ENCODE assay signal across 28 mouse cellular contexts in the genomic region with DNA sequence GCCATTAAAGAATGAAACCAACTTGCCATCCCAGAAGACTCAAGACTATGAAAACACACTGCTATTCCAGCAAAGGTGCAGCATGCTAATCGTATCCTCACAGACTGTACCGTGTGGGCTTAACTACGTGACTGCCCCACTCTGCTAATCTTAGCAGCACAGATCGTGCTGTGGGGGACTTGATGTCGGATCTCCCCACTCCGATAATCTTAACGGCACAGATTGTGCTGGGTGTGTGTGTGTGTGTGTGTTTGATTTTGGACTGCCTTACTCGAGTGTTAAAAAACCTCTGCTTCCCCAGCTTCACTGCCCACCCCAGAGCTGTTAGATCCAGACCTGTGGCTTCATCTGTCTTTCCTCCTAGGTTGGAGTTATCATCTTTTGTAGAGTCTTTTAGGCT. TPM values are rescaled to one million over a fixed set of nuclear protein-coding genes. Genes with fewer than 3 reads are reported as not detected.
DNase-seq lines count a peak whose midpoint lies in the region; ATAC-seq and TF ChIP-seq lines count a peak whose summit lies in the region.
"Had no signal": no experiment of that assay in that cellular context is flagged by ENCODE, and none has a peak within 500 bp of the region (broad histone marks: within the 10 kb centered on the region; RNA-seq: fewer than 3 reads in every experiment).

No protein-coding gene starts in this region.

- H3K27me3 ChIP-seq in G1E (ENCODE audit: insufficient read depth, low read length), result no peaks in the 10 kb centered on the region
- no peaks in the 10 kb centered on the region for H3K27me3 ChIP-seq in hindbrain, embryonic 14.5 days (ENCODE audit: control insufficient read depth, insufficient read depth, low read length)
- H3K27me3 ChIP-seq: forebrain, embryonic 15.5 days; hindbrain, embryonic 15.5 days; intestine, embryonic 15.5 days; limb, embryonic 12.5 days; neural tube, embryonic 15.5 days; stomach, embryonic 15.5 days had no signal

- peak; percentile 76 for ATAC-seq in G1E (ENCODE audit: extremely low read depth, insufficient number of reproducible peaks, low FRiP score, poor library complexity, severe bottlenecking)
- ATAC-seq in hindbrain, embryonic 14.5 days (ENCODE audit: low FRiP score), result no peak
- ATAC-seq: forebrain, embryonic 15.5 days; intestine, embryonic 15.5 days; liver, postnatal 0 days; lung, postnatal 0 days had no signal

- DNase-seq in heart, adult 11 months, result peak; percentile 49
- DNase-seq in heart, adult 9 months (ENCODE audit: low spot score in 2 of 2), result no peak
- no peak for DNase-seq in G1E (ENCODE audit: low spot score)
- peak; percentile 55 to 79 for DNase-seq in frontal cortex, postnatal 36 days (ENCODE audit: low spot score in 2 of 2)
- peak; percentile 64 to 76 for DNase-seq in right cerebral cortex, adult 2 months (ENCODE audit: low spot score in 2 of 2)
- no peak for DNase-seq in adrenal gland, adult 18-20 months (ENCODE audit: low spot score in 2 of 2)
- no peak for DNase-seq in hindbrain, embryonic 14.5 days (ENCODE audit: low spot score)
- no peak for DNase-seq in kidney, adult 18-20 months
- DNase-seq: adrenal gland, postnatal 36 days; cerebellum, adult 11 months; cerebellum, postnatal 10 days; gastrocnemius, adult 2 months; heart, postnatal 4 days; kidney, adult 9 months; kidney, postnatal 36 days; liver, postnatal 0 days; thymus, adult 2 months had no signal

- no peaks in the 10 kb centered on the region for H3K9me3 ChIP-seq in G1E (replicated peaks)
- H3K9me3 ChIP-seq in hindbrain, embryonic 14.5 days (ENCODE audit: control insufficient read depth, low read length), result no peaks in the 10 kb centered on the region
- H3K9me3 ChIP-seq: embryonic facial prominence, embryonic 10.5 days; forebrain, embryonic 15.5 days; heart, embryonic 10.5 days; hindbrain, embryonic 15.5 days; intestine, embryonic 15.5 days; limb, embryonic 12.5 days; neural tube, embryonic 15.5 days; stomach, embryonic 15.5 days had no signal

- H3K36me3 ChIP-seq in G1E (replicated peaks), result no peaks in the 10 kb centered on the region
- peaks cover 75% of the 10 kb centered on the region for H3K36me3 ChIP-seq in hindbrain, embryonic 14.5 days (replicated peaks; ENCODE audit: control insufficient read depth, insufficient read depth)
- H3K36me3 ChIP-seq: embryonic facial prominence, embryonic 10.5 days; heart, embryonic 10.5 days; intestine, embryonic 15.5 days; limb, embryonic 12.5 days; stomach, embryonic 15.5 days had no signal

- H3K4me2 ChIP-seq in hindbrain, embryonic 14.5 days (replicated peaks), result no peak overlapping the region
- H3K4me2 ChIP-seq: forebrain, embryonic 15.5 days; hindbrain, embryonic 15.5 days; intestine, embryonic 15.5 days; limb, embryonic 12.5 days; liver, embryonic 11.5 days; midbrain, embryonic 11.5 days; neural tube, embryonic 15.5 days; stomach, embryonic 15.5 days had no signal

- WGBS in hindbrain, embryonic 14.5 days, result 97% methylated on average over 8 of the region's 8 CpGs

- no peak overlapping the region for H3K9ac ChIP-seq in hindbrain, embryonic 14.5 days
- H3K9ac ChIP-seq: forebrain, embryonic 15.5 days; hindbrain, embryonic 15.5 days; intestine, embryonic 15.5 days; limb, embryonic 12.5 days; liver, postnatal 0 days; neural tube, embryonic 15.5 days; stomach, embryonic 15.5 days had no signal

- no peak overlapping the region for H3K27ac ChIP-seq in hindbrain, embryonic 14.5 days
- H3K27ac ChIP-seq: embryonic facial prominence, embryonic 10.5 days; forebrain, embryonic 15.5 days; gastrocnemius, adult 2 months; heart, embryonic 10.5 days; hindbrain, embryonic 15.5 days; intestine, embryonic 15.5 days; limb, embryonic 12.5 days; neural tube, embryonic 15.5 days; stomach, embryonic 15.5 days had no signal

- H3K4me1 ChIP-seq in G1E (ENCODE audit: insufficient read depth, low read depth, low read length), result peaks cover 5% of the 10 kb centered on the region; the same call in 1 of the 2 replicates
- no peaks in the 10 kb centered on the region for H3K4me1 ChIP-seq in hindbrain, embryonic 14.5 days (replicated peaks; ENCODE audit: control insufficient read depth, insufficient read depth, low read length)
- H3K4me1 ChIP-seq: embryonic facial prominence, embryonic 10.5 days; forebrain, embryonic 15.5 days; heart, embryonic 10.5 days; hindbrain, embryonic 15.5 days; intestine, embryonic 15.5 days; limb, embryonic 12.5 days; neural tube, embryonic 15.5 days; stomach, embryonic 15.5 days had no signal

- no peak overlapping the region for H3K4me3 ChIP-seq in G1E (ENCODE audit: low read depth, low read length)
- no peak overlapping the region for H3K4me3 ChIP-seq in hindbrain, embryonic 14.5 days (replicated peaks; ENCODE audit: low read length)
- H3K4me3 ChIP-seq: embryonic facial prominence, embryonic 10.5 days; forebrain, embryonic 15.5 days; gastrocnemius, adult 2 months; heart, embryonic 10.5 days; hindbrain, embryonic 15.5 days; intestine, embryonic 15.5 days; limb, embryonic 12.5 days; neural tube, embryonic 15.5 days; stomach, embryonic 15.5 days had no signal

- no peak for TF ChIP-seq CTCF in G1E (IDR thresholded peaks at IDR 0.05; ENCODE audit: low read depth, low read length)

RNA-seq across cellular contexts. Expression of gene Scg3, which starts 22.9 kb away (rescaled TPM):
- total RNA-seq in G1E (2014; fragmentation: Nextera tagmentation), result 0.68 TPM in 1 of 2 replicates, not detected in the other
- total RNA-seq in G1E (2017), result 0.16 TPM in 1 of 2 replicates, not detected in the other
- not detected in 2 replicates for polyA plus RNA-seq in G1E (2012)
- 10 to 100 TPM; 24.6 to 25.0 TPM for total RNA-seq in adrenal gland, adult 18-20 months (2021)
- 116 and 126 TPM in 2 replicates for polyA plus RNA-seq in hindbrain, embryonic 14.5 days (2014; fragmentation: Nextera tagmentation; extraction: Ambion mirVana)
- polyA plus RNA-seq: liver, postnatal 0 days had no signal

RNA-seq across cellular contexts. Expression of gene Lysmd2, which starts 35.4 kb away (rescaled TPM):
- total RNA-seq in G1E (2014; fragmentation: Nextera tagmentation) (not detected in 2 replicates), G1E (2017) (0.12 and 0.22 TPM in 2 replicates)
- polyA plus RNA-seq in G1E (2012), result not detected in 2 replicates
- total RNA-seq in adrenal gland, adult 18-20 months (2021), result 10 to 100 TPM; 11.5 to 12.9 TPM
- polyA plus RNA-seq in hindbrain, embryonic 14.5 days (2014; fragmentation: Nextera tagmentation; extraction: Ambion mirVana), result 38.1 and 41.3 TPM in 2 replicates

RNA-seq across cellular contexts. Expression of gene Tmod2, which starts 49.8 kb away (rescaled TPM):
- total RNA-seq in G1E (2014; fragmentation: Nextera tagmentation) (not detected in 2 replicates), G1E (2017) (0.17 and 0.38 TPM in 2 replicates)
- polyA plus RNA-seq in G1E (2012), result not detected in 2 replicates
- total RNA-seq in adrenal gland, adult 18-20 months (2021), result 10 to 100 TPM; 11.3 to 13.4 TPM
- 248 and 272 TPM in 2 replicates for polyA plus RNA-seq in hindbrain, embryonic 14.5 days (2014; fragmentation: Nextera tagmentation; extraction: Ambion mirVana)

Comparison
In these comparisons a context has a peak if more than half of its experiments do, and no peak if none do; other contexts are left out.
1. DNase-seq: peak in heart, adult 11 months (single experiment), frontal cortex, postnatal 36 days (2 of 2) and right cerebral cortex, adult 2 months (2 of 2); none in heart, adult 9 months (0 of 2), G1E (single experiment), adrenal gland, adult 18-20 months (0 of 2), hindbrain, embryonic 14.5 days (single experiment) and kidney, adult 18-20 months (single experiment).
2. RNA of gene Scg3, which starts 22.9 kb away (total RNA-seq): 24.6 to 25.0 TPM in adrenal gland, adult 18-20 months; 0.16 to 0.68 TPM in G1E; every median in the first group is over 10 times any median in the second.
3. RNA of gene Lysmd2, which starts 35.4 kb away (total RNA-seq): 11.5 to 12.9 TPM in adrenal gland, adult 18-20 months; 0.12 to 0.22 TPM in G1E; every median in the first group is over 10 times any median in the second.
4. RNA of gene Tmod2, which starts 49.8 kb away (total RNA-seq): 11.3 to 13.4 TPM in adrenal gland, adult 18-20 months; 0.17 to 0.38 TPM in G1E; every median in the first group is over 4 times any median in the second.